Mouse (Mus musculus): ENCODE measurements around the gene Cadm3.
"Not testable (repeated sequence)": the region's sequence is repeated elsewhere in the genome, so short reads cannot be mapped to it uniquely, and the experiment has no call there.

Cadm3 gene

DNA sequence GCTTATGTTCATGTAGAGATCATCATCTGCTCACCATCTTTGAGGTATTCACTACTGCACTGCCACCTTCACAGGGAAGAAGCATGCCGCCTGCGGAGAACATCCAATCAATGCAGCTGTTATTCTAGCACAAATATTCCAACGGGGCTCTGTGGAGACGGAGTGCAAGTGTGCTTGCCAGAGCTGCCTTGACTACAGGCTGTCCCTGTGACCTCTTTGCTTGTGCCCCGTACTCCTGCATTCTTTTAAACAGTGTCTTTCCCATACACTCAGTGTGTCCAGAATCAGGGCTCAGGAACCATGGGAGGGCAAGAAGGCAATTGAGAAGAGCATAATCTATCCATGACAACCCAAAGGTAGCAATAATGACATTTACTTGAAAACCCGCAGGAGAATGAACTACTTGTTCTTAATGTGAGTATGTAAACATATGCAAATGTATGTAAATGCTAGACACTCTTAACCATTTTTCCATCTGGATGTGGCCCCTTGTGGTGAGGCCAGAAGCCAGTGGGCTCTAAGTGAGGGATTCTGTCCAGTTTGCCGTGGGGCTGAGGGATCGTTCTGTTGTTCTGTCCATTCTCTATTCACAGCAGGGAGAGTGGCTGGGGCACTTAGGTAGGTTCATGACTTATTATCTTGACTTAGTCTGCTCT is 45.8 kb downstream of the Cadm3 start:
- DNase-seq, result no peak

DNA sequence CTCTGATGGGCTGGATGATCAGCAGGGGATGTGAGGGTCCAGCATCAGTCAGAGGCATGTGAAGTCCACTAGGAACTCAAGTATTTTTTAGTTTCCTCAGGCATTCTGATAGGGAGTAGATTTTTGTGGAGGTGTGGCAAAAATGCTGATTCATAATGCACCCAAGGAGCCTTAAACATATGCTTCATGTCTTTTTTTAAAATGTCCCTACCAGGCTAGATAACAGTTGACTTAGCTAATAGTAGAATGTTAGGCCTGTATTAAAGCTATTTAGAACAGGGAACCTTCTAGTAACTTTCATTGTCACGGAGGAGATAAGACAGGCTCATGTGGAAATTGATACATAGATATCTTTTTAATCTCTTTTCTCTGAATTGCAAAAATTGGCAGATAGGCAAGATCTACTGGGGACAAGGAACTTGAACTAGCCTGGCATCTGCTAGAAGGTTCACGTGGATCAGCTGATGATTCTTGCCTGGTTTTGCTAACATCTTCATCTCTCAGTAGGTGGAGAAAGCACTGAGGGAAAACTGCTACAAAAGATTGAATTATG is 49.5 kb downstream of the Cadm3 start:
- no peak for DNase-seq

DNA sequence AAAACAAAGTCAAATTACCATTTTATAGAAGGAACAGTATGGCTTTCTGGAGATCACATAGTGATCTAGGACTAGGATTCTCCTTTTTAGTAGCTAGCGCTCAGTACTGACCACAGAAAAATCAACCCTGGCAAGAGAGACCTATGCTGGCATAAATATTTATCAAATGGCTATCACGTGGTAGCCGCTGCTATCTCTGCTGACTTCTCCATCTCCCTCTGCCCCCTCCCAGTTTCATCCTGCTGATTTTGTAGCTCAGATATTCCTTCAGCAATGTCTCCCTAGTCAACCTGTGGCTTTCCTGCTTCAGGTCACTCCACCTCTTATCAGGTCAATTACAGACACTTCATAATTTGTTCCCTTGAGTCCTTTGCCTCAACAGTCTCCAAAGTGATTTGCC is 51.8 kb downstream of the Cadm3 start:
- DNase-seq, result no peak

DNA sequence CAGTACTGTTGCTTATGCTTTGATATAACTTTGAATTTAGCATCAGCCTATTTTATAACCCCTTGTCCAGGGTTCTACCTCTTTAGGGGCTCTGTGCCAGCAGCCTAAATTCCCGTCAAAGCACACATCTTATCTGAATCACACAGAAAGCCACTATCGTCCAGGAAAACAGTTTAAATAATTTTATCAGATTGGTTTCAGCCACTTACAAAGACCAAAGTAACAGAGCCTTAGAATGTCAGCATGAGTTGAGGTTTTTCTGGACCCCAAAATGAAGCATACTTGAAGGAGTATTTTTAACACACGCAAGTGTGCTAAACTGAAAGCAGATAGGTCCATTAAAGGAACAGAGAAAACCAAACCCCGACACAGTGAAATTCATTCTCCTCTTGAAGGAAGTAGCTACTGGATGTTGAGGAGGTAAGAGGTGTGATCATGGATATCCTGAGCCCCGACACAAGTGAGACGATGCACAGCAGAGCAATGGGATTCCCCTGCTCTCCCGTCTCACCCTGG is 53.9 kb downstream of the Cadm3 start:
- DNase-seq, result not testable (repeated sequence)

DNA sequence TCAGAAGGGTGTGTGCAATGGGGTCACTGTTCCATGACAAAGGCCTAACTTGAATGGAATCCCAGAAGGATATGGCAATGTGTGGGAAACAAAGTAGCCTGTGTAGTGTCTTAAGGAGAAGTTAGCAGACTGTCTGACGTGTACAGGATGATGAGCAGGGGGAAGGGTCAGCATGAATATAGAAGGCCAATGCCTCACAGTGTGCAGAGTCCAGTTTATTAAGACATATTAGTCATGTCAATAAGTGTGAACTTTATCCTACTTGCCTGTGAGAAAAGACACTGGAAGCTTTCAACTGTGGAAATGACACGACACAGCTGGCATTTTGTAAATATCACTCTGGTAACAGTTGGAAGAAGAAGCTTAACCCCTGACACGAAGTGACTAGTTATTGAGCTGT is 64.7 kb downstream of the Cadm3 start:
- not testable (repeated sequence) for DNase-seq
